Mouse (Mus musculus) kidney, embryonic 14.5 days (tissue): Measurements from ENCODE around the gene Gfra1. TPM values are rescaled to one million over a fixed set of nuclear protein-coding genes. Genes with fewer than 3 reads are reported as not detected.

ENCODE experiments used
- ATAC-seq: fragments of 200-750 bp; cut with Nextera tagmentation; 2 replicates; pipeline ENCODE4 v1.8.0; 2017; ENCODE audit warnings: moderate number of reproducible peaks, mild to moderate bottlenecking, moderate TSS enrichment, moderate library complexity; ENCODE audit not compliant: low FRiP score, low TSS enrichment
- H3K27ac ChIP-seq: fragments of 300-500 bp; sonication (generic); 2 replicates; pipeline ENCODE4 v1.5.1; 2014; ENCODE audit warnings: low read depth, mild to moderate bottlenecking, low read length, moderate library complexity, mixed read lengths
- H3K27me3 ChIP-seq: fragments of 300-500 bp; sonication (generic); 2 replicates; pipeline ENCODE4 v1.6.1; 2014; ENCODE audit warnings: mild to moderate bottlenecking, low read length; ENCODE audit not compliant: control insufficient read depth, insufficient read depth
- H3K36me3 ChIP-seq: fragments of 300-500 bp; sonication (generic); 2 replicates; pipeline ENCODE4 v1.6.1; 2014; ENCODE audit warnings: low read length, mixed read lengths; ENCODE audit not compliant: control insufficient read depth, insufficient read depth
- H3K4me1 ChIP-seq: fragments of 300-500 bp; sonication (generic); 2 replicates; pipeline ENCODE4 v1.6.1; 2014; ENCODE audit warnings: low read length, mixed read lengths; ENCODE audit not compliant: control insufficient read depth, insufficient read depth
- H3K4me2 ChIP-seq: fragments of 300-500 bp; sonication (generic); replicated peaks from 2 replicates; pipeline ENCODE4 v1.6.1; 2014; ENCODE audit warnings: low read depth, mild to moderate bottlenecking, low read length
- H3K4me3 ChIP-seq: fragments of 300-500 bp; sonication (generic); 2 replicates; pipeline ENCODE4 v1.5.1; 2014; ENCODE audit warnings: mild to moderate bottlenecking, low read length
- H3K9ac ChIP-seq: fragments of 300-500 bp; sonication (generic); 2 replicates; pipeline ENCODE4 v1.6.1; 2014; ENCODE audit warnings: low read depth, mild to moderate bottlenecking, low read length, moderate library complexity
- H3K9me3 ChIP-seq: fragments of 300-500 bp; sonication (generic); 2 replicates; pipeline ENCODE4 v1.6.1; 2016; ENCODE audit warnings: low read length; ENCODE audit not compliant: control insufficient read depth
- WGBS: fragments of 180-500 bp; shearing (Covaris S2); extraction: QIAGEN DNeasy Blood & Tissue Kit; methylation state at CpG from one replicate; pipeline ENCODE4 v1.1.7; 2014; 5-methylcytosine and 5-hydroxymethylcytosine counted together
- polyA plus RNA-seq: library from polyadenylated mRNA; unstranded; fragments of >200 nt; fragmentation: Nextera tagmentation; extraction: Ambion mirVana; gene quantifications from 2 replicates; pipeline ENCODE4 v1.2.1, GENCODE M21; 2014

Gene Gfra1
- polyA plus RNA-seq, 1 experiment from 2014 or later, result 70.1 TPM

DNA sequence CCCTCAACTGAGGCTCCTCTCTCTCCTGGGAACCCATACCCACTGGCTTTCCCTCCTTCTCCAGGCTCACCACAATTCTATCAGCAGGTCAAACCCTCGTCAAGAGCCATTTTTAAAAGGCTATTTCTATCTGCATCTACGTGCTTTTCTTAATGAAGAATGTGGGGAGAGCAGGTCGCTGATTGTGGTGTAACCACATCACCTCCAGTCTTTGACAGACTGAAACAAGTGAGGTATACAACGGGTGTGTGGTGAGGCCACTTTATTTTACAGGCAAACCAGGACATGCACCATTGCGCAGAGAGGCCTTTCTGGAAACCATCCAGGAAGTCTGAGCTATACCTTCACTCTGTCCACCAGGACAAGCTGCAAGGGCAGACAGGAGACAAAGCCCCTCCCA lies 19.8 kb downstream of the Gfra1 start:
- Histone ChIP-seq H3K4me1 (peaks cover 13% of the 10 kb centered on the region), H3K9me3 (no peaks in the 10 kb centered on the region), H3K27me3 (no peaks in the 10 kb centered on the region), H3K36me3 (no peaks in the 10 kb centered on the region; the same call in 1 of the 2 replicates), H3K27ac (no peak overlapping the region), H3K4me3 (no peak overlapping the region), H3K4me2 (no peak overlapping the region), H3K9ac (no peak overlapping the region)
- 88% methylated on average over 5 of the region's 5 CpGs for WGBS
- ATAC-seq, result no peak

GRCm38 (mm10) chr19:58432840-58433239 lies 22.9 kb downstream of the Gfra1 start:
- no peak overlapping the region for H3K4me2 ChIP-seq
- no peak overlapping the region for H3K9ac ChIP-seq
- WGBS, result 75% methylated on average over 5 of the region's 5 CpGs

GRCm38 (mm10) chr19:58428546-58428945 lies 27.2 kb downstream of the Gfra1 start:
- Histone ChIP-seq H3K4me2 (no peak overlapping the region), H3K27me3 (no peaks in the 10 kb centered on the region), H3K27ac (no peak overlapping the region), H3K36me3 (no peaks in the 10 kb centered on the region), H3K4me3 (no peak overlapping the region), H3K4me1 (no peaks in the 10 kb centered on the region), H3K9ac (no peak overlapping the region), H3K9me3 (0 out of 2 replicates have a peak, but pooled peaks cover 3% of the 10 kb centered on the region)
- no peak for ATAC-seq
- 89% methylated on average over 4 of the region's 4 CpGs for WGBS

More at GRCm38 (mm10) chr19:58432840-58433239, 22.9 kb downstream of the Gfra1 start:
- no peak overlapping the region for H3K27ac ChIP-seq
- H3K27me3 ChIP-seq, result no peaks in the 10 kb centered on the region
- no peak for ATAC-seq
- H3K9me3 ChIP-seq, result 0 out of 2 replicates have a peak, but pooled peaks cover 3% of the 10 kb centered on the region
- H3K36me3 ChIP-seq, result no peaks in the 10 kb centered on the region
- H3K4me1 ChIP-seq, result peaks cover 9% of the 10 kb centered on the region
- no peak overlapping the region for H3K4me3 ChIP-seq

GRCm38 (mm10) chr19:58427348-58427747 lies 28.4 kb downstream of the Gfra1 start:
- Histone ChIP-seq H3K36me3 (no peaks in the 10 kb centered on the region), H3K27ac (no peak overlapping the region)
- 59% methylated on average over 2 of the region's 2 CpGs for WGBS

GRCm38 (mm10) chr19:58424928-58425327 lies 30.8 kb downstream of the Gfra1 start:
- H3K27me3 ChIP-seq, result no peaks in the 10 kb centered on the region
- no peak for ATAC-seq
- no peak overlapping the region for H3K4me3 ChIP-seq
- no peaks in the 10 kb centered on the region for H3K36me3 ChIP-seq
- H3K4me1 ChIP-seq, result peaks cover under 1% of the 10 kb centered on the region; the same call in 1 of the 2 replicates
- no peak overlapping the region for H3K4me2 ChIP-seq
- H3K9me3 ChIP-seq, result 0 out of 2 replicates have a peak, but pooled peaks cover 3% of the 10 kb centered on the region
- H3K9ac ChIP-seq, result no peak overlapping the region
- no peak overlapping the region for H3K27ac ChIP-seq
- WGBS, result 79% methylated on average over 2 of the region's 2 CpGs

More at GRCm38 (mm10) chr19:58427348-58427747, 28.4 kb downstream of the Gfra1 start:
- H3K4me1 ChIP-seq, result no peaks in the 10 kb centered on the region
- H3K4me3 ChIP-seq, result no peak overlapping the region
- 0 out of 2 replicates have a peak, but pooled peaks cover 3% of the 10 kb centered on the region for H3K9me3 ChIP-seq
- H3K9ac ChIP-seq, result no peak overlapping the region
- peak; percentile 87 for ATAC-seq
- H3K27me3 ChIP-seq, result no peaks in the 10 kb centered on the region
- no peak overlapping the region for H3K4me2 ChIP-seq

GRCm38 (mm10) chr19:58424179-58424578 lies 31.5 kb downstream of the Gfra1 start:
- H3K9ac ChIP-seq, result no peak overlapping the region
- no peak overlapping the region for H3K4me2 ChIP-seq
- ATAC-seq, result no peak
- 0 out of 2 replicates have a peak, but pooled peaks cover 3% of the 10 kb centered on the region for H3K9me3 ChIP-seq
- H3K4me1 ChIP-seq, result peaks cover 8% of the 10 kb centered on the region
- WGBS, result 86% methylated on average over 3 of the region's 3 CpGs
- H3K4me3 ChIP-seq, result no peak overlapping the region
- no peaks in the 10 kb centered on the region for H3K36me3 ChIP-seq
- no peak overlapping the region for H3K27ac ChIP-seq
- no peaks in the 10 kb centered on the region for H3K27me3 ChIP-seq

DNA sequence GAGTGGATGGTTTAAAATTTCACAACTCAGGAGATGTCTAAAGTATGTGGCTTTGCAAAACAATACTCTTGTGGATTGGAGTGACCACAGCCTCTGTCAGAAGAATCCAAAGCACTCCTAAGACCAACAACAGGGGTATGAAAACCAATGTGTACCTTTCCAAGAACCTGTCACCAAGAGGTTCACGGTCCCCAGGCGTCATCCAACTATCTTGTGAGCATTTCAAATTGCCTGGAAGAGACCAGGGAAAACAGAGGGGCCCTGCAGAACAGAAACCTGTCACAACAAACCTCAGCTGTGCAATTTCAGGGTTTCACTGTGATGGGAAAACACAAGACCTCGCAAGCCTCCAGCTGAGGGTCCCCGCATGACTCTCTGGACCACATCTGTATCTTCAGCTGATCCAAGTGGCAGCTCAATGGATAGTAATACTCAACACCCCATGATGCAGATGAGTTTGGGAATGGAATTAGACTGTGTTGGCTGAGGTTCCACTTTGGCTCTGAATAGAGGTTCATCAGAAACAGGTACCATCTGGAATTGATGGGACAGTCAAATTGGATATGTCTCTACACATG lies 32.7 kb downstream of the Gfra1 start:
- no peak overlapping the region for H3K27ac ChIP-seq
- no peak overlapping the region for H3K9ac ChIP-seq
- no peak overlapping the region for H3K4me3 ChIP-seq
- WGBS, result 97% methylated on average over 4 of the region's 4 CpGs
- ATAC-seq, result no peak
- no peaks in the 10 kb centered on the region for H3K36me3 ChIP-seq
- H3K4me2 ChIP-seq, result no peak overlapping the region
- peaks cover 9% of the 10 kb centered on the region for H3K4me1 ChIP-seq
- H3K27me3 ChIP-seq, result no peaks in the 10 kb centered on the region
- 0 out of 2 replicates have a peak, but pooled peaks cover under 1% of the 10 kb centered on the region for H3K9me3 ChIP-seq

DNA sequence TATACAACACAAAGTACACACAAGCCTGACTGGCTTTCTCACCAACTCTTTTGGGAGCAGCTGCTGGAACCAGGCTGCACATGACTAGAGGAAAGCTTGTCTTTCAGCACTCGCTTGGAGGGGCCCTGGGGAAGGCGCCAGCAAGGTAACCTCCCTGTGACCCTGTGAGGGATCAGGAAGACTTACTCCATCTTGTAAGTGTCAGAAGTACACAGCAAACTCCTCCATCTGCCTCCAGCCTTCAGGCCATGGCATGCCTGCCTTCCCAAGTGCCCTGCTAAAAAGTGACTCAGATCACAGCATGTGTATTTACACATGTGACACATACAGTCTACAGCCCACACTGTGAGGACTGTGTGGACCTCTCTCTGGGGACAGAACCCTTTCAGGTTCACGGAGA lies 36.0 kb downstream of the Gfra1 start:
- peak; percentile 88 for ATAC-seq
- Histone ChIP-seq H3K4me3 (no peak overlapping the region), H3K9ac (no peak overlapping the region), H3K27ac (peak overlapping the region; percentile 39; the same call in 1 of the 2 replicates), H3K4me2 (no peak overlapping the region), H3K36me3 (no peaks in the 10 kb centered on the region), H3K9me3 (no peaks in the 10 kb centered on the region), H3K27me3 (no peaks in the 10 kb centered on the region), H3K4me1 (peaks cover 9% of the 10 kb centered on the region)
- WGBS, result 13% methylated on average over 3 of the region's 3 CpGs

DNA sequence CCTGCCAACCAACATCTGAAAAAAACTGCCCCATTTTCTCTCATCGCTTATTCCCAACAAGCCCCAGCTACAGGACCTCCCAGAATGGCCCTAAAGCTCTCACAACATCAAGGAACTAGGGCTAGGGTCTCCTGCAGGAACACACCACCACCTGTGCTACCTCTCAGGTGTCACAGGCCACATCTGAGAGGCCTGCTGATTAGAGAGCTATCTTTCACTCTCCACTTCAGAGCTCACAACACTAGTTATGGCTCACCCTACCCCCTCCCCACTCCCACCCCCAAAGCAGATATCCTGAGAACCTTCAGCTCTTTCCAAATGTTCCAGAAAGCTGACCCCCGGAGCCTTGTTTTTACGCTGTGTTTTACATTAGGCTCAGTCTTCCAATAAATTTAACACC lies 36.4 kb downstream of the Gfra1 start:
- ATAC-seq, result peak; percentile 75
- H3K27me3 ChIP-seq, result no peaks in the 10 kb centered on the region
- no peak overlapping the region for H3K9ac ChIP-seq
- no peaks in the 10 kb centered on the region for H3K9me3 ChIP-seq
- H3K27ac ChIP-seq, result peak overlapping the region; percentile 39; the same call in 1 of the 2 replicates
- peaks cover 9% of the 10 kb centered on the region for H3K4me1 ChIP-seq
- 28% methylated on average over 3 of the region's 3 CpGs for WGBS
- no peak overlapping the region for H3K4me3 ChIP-seq
- no peak overlapping the region for H3K4me2 ChIP-seq
- no peaks in the 10 kb centered on the region for H3K36me3 ChIP-seq
